Mouse (Mus musculus) erythroblast, embryonic 14.5 days (primary cell): Measurements from ENCODE around the gene Card11.

Experiments used
- GATA1 ChIP-seq: IDR thresholded peaks from 2 replicates; pipeline ENCODE4 v1.6.1; 2012; ENCODE audit warnings: low read length, inconsistent platforms, mixed read lengths
- TAL1 ChIP-seq: IDR thresholded peaks from 3 replicates; pipeline ENCODE4 v1.6.1; 2012; ENCODE audit warnings: low read length, inconsistent platforms, mixed read lengths

- no peak for TF ChIP-seq TAL1
- TF ChIP-seq GATA1, result no peak
Measured at GRCm38 (mm10) chr5:140999178-140999672, 1.2 kb downstream of the Card11 start.
